Mouse (Mus musculus) liver, embryonic 11.5 days (tissue): ENCODE results near the gene Spint4. TPM values are rescaled to one million over a fixed set of nuclear protein-coding genes. Genes with fewer than 3 reads are reported as not detected.
A peak's percentile ranks its signal among the peaks of the same experiment; 100 is the strongest.

Experiments used
- ATAC-seq: fragments of 200-750 bp; cut with Nextera tagmentation; replicated peaks from 2 replicates; pipeline ENCODE4 v1.8.0; 2017; ENCODE audit warnings: moderate number of reproducible peaks, mild to moderate bottlenecking, moderate TSS enrichment, moderate library complexity; ENCODE audit not compliant: low FRiP score
- DNase-seq: peaks from one replicate; pipeline ENCODE4 v3.0.0-alpha.2; 2017; ENCODE audit warnings: low spot score
- H3K27ac ChIP-seq: fragments of 300-500 bp; sonication (generic); 2 replicates; pipeline ENCODE4 v1.5.1; 2014; ENCODE audit warnings: mild to moderate bottlenecking, low read depth, low read length, control low read depth
- H3K27me3 ChIP-seq: fragments of 300-500 bp; sonication (generic); replicated peaks from 2 replicates; pipeline ENCODE4 v1.6.1; 2014; ENCODE audit warnings: low read length, mixed read lengths; ENCODE audit not compliant: control insufficient read depth, insufficient read depth
- H3K36me3 ChIP-seq: fragments of 300-500 bp; sonication (generic); 2 replicates; pipeline ENCODE4 v1.6.1; 2014; ENCODE audit warnings: mild to moderate bottlenecking, low read length, moderate library complexity, mixed read lengths; ENCODE audit not compliant: control insufficient read depth, insufficient read depth
- H3K4me1 ChIP-seq: fragments of 300-500 bp; sonication (generic); replicated peaks from 2 replicates; pipeline ENCODE4 v1.6.1; 2014; ENCODE audit warnings: low read length, mixed read lengths; ENCODE audit not compliant: control insufficient read depth, insufficient read depth
- H3K4me2 ChIP-seq: fragments of 300-500 bp; sonication (generic); 2 replicates; pipeline ENCODE4 v1.6.1; 2014; ENCODE audit warnings: mild to moderate bottlenecking, control low read depth, moderate library complexity
- H3K4me3 ChIP-seq: fragments of 300-500 bp; sonication (generic); 2 replicates; pipeline ENCODE4 v1.5.1; 2014; ENCODE audit warnings: low read depth, low read length, control low read depth
- H3K9ac ChIP-seq: fragments of 300-500 bp; sonication (generic); 2 replicates; pipeline ENCODE4 v1.6.1; 2014; ENCODE audit warnings: low read depth, low read length, control low read depth
- H3K9me3 ChIP-seq: fragments of 300-500 bp; sonication (generic); 2 replicates; pipeline ENCODE4 v1.6.1; 2016; ENCODE audit warnings: low read length, inconsistent platforms, mixed read lengths; ENCODE audit not compliant: control insufficient read depth
- WGBS: fragments of 180-500 bp; shearing (Covaris S2); extraction: QIAGEN DNeasy Blood & Tissue Kit; methylation state at CpG from one replicate; pipeline ENCODE4 v1.1.7; 2014; 5-methylcytosine and 5-hydroxymethylcytosine counted together
- polyA plus RNA-seq: library from polyadenylated mRNA; unstranded; fragments of >200 nt; fragmentation: Nextera tagmentation; extraction: Ambion mirVana; gene quantifications from 2 replicates; pipeline ENCODE4 v1.2.1, GENCODE M21; 2014

Spint4 gene
- polyA plus RNA-seq, 1 experiment from 2014 or later = not detected

DNA sequence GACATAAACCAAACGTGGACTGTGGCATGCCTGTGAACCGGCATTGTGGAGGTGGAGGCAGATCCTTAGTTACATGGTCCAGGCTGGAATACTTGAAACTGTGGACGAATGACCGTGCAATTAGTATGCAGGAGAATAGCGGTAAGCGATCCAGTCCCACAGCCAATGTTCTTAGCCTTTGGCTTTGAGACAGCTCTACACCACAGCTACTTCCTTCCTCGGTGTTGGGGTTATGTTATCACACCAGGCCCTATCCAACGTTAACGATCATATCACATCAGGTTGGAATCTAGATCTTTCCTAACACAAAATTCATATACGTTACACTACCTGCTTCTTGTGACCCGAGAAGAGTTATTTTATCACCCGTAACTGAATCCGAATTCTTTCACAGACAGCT is 46.7 kb downstream of the Spint4 start:
- ATAC-seq = no peak
- Histone ChIP-seq H3K9me3 (no peaks in the 10 kb centered on the region), H3K36me3 (peaks cover 7% of the 10 kb centered on the region), H3K4me2 (peak overlapping the region; percentile 88), H3K4me3 (peak overlapping the region; percentile 87), H3K27me3 (no peaks in the 10 kb centered on the region), H3K9ac (peak overlapping the region; percentile 83; the same call in 1 of the 2 replicates), H3K4me1 (peaks cover 7% of the 10 kb centered on the region; the same call in 1 of the 2 replicates), H3K27ac (no peak overlapping the region)
- DNase-seq = no peak
- 59% methylated on average over 13 of the region's 13 CpGs for WGBS

DNA sequence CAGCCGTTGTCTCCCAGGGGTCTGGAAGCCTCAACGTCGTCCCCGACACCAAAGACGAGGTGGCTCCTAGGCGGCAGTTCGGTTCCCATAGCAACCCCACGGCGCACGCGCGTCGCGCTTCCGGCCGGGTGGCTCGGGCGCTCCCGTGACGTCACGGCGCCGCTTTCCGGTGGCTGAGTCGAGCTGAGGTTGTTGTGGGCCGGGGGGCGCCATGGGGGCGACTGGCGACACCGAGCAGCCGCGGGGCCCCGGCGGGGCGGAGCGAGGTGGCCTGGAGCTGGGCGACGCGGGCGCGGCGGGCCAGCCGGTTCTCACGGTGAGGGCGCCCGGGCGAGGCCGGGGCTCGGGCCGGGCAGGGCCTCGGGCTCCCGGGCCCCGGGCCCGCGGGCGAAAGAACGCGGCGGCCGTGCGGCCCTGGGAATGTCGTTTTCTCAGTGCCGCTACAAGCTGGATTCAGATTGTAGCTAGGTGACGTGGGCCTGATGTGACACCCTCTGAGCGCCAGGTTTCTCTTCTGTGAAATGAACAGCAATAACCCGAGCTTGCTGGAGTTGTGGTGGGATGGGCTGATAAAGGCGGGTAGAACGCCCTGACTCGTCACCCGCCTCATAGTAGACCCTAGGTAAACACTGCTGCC is 47.7 kb downstream of the Spint4 start, which contains the start of the genes Wfdc3 and Dnttip1:
Gene Wfdc3, minus strand, starts transcription at position 89 of the 637 bp plus-strand sequence.
Gene Dnttip1, plus strand, starts transcription at position 141 of the 637 bp plus-strand sequence.
- DNase-seq = peak; percentile 96
- ATAC-seq = peak; percentile 89
- Histone ChIP-seq H3K4me2 (peak within 1 kb of the TSS; percentile 88), H3K9me3 (no peaks in the 10 kb centered on the region), H3K27me3 (no peaks in the 10 kb centered on the region), H3K27ac (peak within 1 kb of the TSS; percentile 63; the same call in 1 of the 2 replicates), H3K36me3 (peaks cover 10% of the 10 kb centered on the region), H3K4me1 (peaks cover 7% of the 10 kb centered on the region; the same call in 1 of the 2 replicates), H3K4me3 (peak within 1 kb of the TSS; percentile 87), H3K9ac (peak within 1 kb of the TSS; percentile 83)
- 0% methylated on average over 55 of the region's 70 CpGs for WGBS

DNA sequence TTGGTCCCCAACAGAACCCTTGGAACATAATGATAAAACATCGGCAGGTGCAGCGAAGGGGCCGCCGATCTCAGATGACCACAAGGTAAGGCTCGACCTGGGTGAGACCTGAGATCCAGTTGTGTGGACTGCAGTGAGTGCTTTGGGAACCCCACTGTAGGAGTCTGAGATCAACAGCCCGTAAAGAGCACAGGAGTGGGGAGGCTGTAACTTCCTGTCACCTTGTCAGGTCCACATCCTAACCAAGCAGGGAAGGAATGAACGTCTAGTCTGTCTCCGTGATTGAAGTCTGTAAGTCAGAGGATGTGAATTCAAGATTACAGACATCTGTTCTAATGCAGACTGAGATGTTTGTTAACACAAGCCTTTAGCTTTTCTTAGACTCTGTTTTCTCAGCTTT is 48.4 kb downstream of the Spint4 start:
- Histone ChIP-seq H3K9me3 (no peaks in the 10 kb centered on the region), H3K27me3 (no peaks in the 10 kb centered on the region), H3K4me1 (peaks cover 7% of the 10 kb centered on the region; the same call in 1 of the 2 replicates), H3K36me3 (peaks cover 12% of the 10 kb centered on the region), H3K27ac (no peak overlapping the region), H3K4me2 (peak overlapping the region; percentile 88), H3K9ac (peak overlapping the region; percentile 83), H3K4me3 (peak overlapping the region; percentile 87)
- 40% methylated on average over 8 of the region's 8 CpGs for WGBS
- ATAC-seq = no peak; the same call in 1 of the 2 replicates
- no peak for DNase-seq

DNA sequence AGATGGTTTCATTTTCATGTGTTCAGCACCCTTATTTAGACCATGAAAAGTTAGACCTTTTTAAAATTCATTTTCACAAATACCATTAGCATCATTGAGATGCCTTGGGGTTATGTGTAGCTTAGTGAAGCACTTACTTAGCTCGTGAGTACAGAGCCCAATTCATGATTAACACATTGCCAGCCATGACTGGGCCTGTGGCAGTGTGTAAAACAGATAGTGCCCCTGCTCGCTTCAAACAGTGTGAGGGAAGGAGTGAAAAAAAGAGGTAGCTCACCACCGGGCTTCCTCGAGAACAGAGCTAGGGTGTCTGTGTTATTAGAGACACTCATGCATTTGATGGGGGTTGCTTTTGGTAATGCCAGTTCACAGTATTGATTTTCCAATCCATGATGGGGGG is 49.9 kb downstream of the Spint4 start:
- Histone ChIP-seq H3K4me1 (peaks cover 7% of the 10 kb centered on the region; the same call in 1 of the 2 replicates), H3K4me3 (no peak overlapping the region), H3K9ac (no peak overlapping the region), H3K4me2 (no peak overlapping the region), H3K36me3 (peaks cover 17% of the 10 kb centered on the region), H3K27ac (no peak overlapping the region), H3K27me3 (no peaks in the 10 kb centered on the region), H3K9me3 (no peaks in the 10 kb centered on the region)
- WGBS = 73% methylated on average over 4 of the region's 4 CpGs
- ATAC-seq (no peak), DNase-seq (no peak)

DNA sequence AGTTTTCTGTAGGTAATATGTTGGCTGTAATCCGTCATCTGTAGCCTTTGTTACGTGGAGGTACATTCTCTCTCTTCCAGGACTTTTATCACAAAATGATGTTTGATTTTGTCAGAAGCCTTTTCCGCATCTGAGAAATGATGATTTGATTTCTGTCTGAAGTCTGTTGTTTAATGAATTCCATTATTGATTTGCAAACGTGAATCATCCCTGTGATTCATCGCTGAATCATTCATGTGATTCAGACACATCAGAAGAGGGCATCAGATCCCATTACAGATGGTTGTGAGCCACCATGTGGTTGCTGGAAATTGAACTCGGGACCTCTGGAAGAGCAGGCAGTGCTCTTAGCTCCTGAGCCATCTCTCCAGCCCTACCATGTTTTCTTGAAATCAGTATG is 50.7 kb downstream of the Spint4 start:
- H3K9ac ChIP-seq = no peak overlapping the region
- no peak overlapping the region for H3K4me2 ChIP-seq

More for the DNA sequence above, 50.7 kb downstream of the Spint4 start:
- Histone ChIP-seq H3K4me1 (peaks cover 7% of the 10 kb centered on the region; the same call in 1 of the 2 replicates), H3K9me3 (no peaks in the 10 kb centered on the region), H3K27ac (no peak overlapping the region), H3K4me3 (no peak overlapping the region), H3K27me3 (no peaks in the 10 kb centered on the region), H3K36me3 (peaks cover 17% of the 10 kb centered on the region)
- no peak for DNase-seq
- 89% methylated on average over 6 of the region's 6 CpGs for WGBS
- no peak for ATAC-seq

Other genes with a start within 250 kb of the Spint4 start
- 49.1 and 52.8 TPM in 2 replicates for gene Sys1, start 241.5 kb upstream of the Spint4 start, polyA plus RNA-seq
- gene Gm20458, start 237.5 kb upstream of the Spint4 start, polyA plus RNA-seq = 4.4 and 7.4 TPM in 2 replicates
- gene Trp53tg5, start 224.8 kb upstream of the Spint4 start, polyA plus RNA-seq = not detected in 2 replicates
- gene Dbndd2, start 212.4 kb upstream of the Spint4 start, polyA plus RNA-seq = 2.1 TPM in 2 replicates
- gene Pigt, start 201.0 kb upstream of the Spint4 start, polyA plus RNA-seq = 52.1 and 58.7 TPM in 2 replicates
- 8.2 and 9.1 TPM in 2 replicates for gene Wfdc2, start 136.1 kb upstream of the Spint4 start, polyA plus RNA-seq
- gene Spint3, start 125.0 kb upstream of the Spint4 start, polyA plus RNA-seq = not detected in 2 replicates
- not detected in 2 replicates for gene Wfdc6a, start 113.1 kb upstream of the Spint4 start, polyA plus RNA-seq
- not detected in 2 replicates for gene Eppin, start 104.9 kb upstream of the Spint4 start, polyA plus RNA-seq
- gene Wfdc6b, start 85.0 kb upstream of the Spint4 start, polyA plus RNA-seq = not detected in 2 replicates
- not detected in 2 replicates for gene Wfdc8, start 84.9 kb upstream of the Spint4 start, polyA plus RNA-seq
- not detected in 2 replicates for gene Wfdc16, start 59.7 kb upstream of the Spint4 start, polyA plus RNA-seq
- not detected in 2 replicates for gene Wfdc10, start 42.5 kb upstream of the Spint4 start, polyA plus RNA-seq
- gene Wfdc9, start 41.9 kb upstream of the Spint4 start, polyA plus RNA-seq = not detected in 2 replicates
- gene Wfdc11, start 24.4 kb upstream of the Spint4 start, polyA plus RNA-seq = not detected in 2 replicates
- not detected in 2 replicates for gene Wfdc13, start 13.4 kb upstream of the Spint4 start, polyA plus RNA-seq
- gene Spint5, start 16.8 kb downstream of the Spint4 start, polyA plus RNA-seq = not detected in 2 replicates
- 0.18 and 0.38 TPM in 2 replicates for gene Wfdc3, start 47.4 kb downstream of the Spint4 start, polyA plus RNA-seq
- 50.3 and 50.5 TPM in 2 replicates for gene Dnttip1, start 47.5 kb downstream of the Spint4 start, polyA plus RNA-seq
- 482 and 522 TPM in 2 replicates for gene Ube2c, start 71.4 kb downstream of the Spint4 start, polyA plus RNA-seq
- 0.47 and 1.1 TPM in 2 replicates for gene Tnnc2, start 81.5 kb downstream of the Spint4 start, polyA plus RNA-seq
- 8.3 and 8.4 TPM in 2 replicates for gene Snx21, start 87.3 kb downstream of the Spint4 start, polyA plus RNA-seq
- 23.2 and 23.6 TPM in 2 replicates for gene Acot8, start 106.4 kb downstream of the Spint4 start, polyA plus RNA-seq
- gene Zswim3, start 106.6 kb downstream of the Spint4 start, polyA plus RNA-seq = 7.3 and 8.7 TPM in 2 replicates
- gene Zswim1, start 124.2 kb downstream of the Spint4 start, polyA plus RNA-seq = 13.7 and 15.6 TPM in 2 replicates
- not detected in 2 replicates for gene Spata25, start 130.0 kb downstream of the Spint4 start, polyA plus RNA-seq
- gene Ctsa, start 134.4 kb downstream of the Spint4 start, polyA plus RNA-seq = 97.2 and 103 TPM in 2 replicates
- 3.9 and 4.9 TPM in 2 replicates for gene Neurl2, start 135.0 kb downstream of the Spint4 start, polyA plus RNA-seq
- gene Pltp, start 159.2 kb downstream of the Spint4 start, polyA plus RNA-seq = 9.9 and 10.7 TPM in 2 replicates
- gene Pcif1, start 180.8 kb downstream of the Spint4 start, polyA plus RNA-seq = 63.9 and 67.5 TPM in 2 replicates
- gene Zfp335, start 213.3 kb downstream of the Spint4 start, polyA plus RNA-seq = 15.0 TPM in 2 replicates
- 0.66 and 1.9 TPM in 2 replicates for gene Mmp9, start 242.3 kb downstream of the Spint4 start, polyA plus RNA-seq